Comparison of ENCODE assay signal across 22 mouse cellular contexts in genomic region chr15:62693671-62694070, GRCm38 (mm10).
"Had no signal": no experiment of that assay in that cellular context is flagged by ENCODE, and none has a peak within 500 bp of the region (broad histone marks: within the 10 kb centered on the region; RNA-seq: fewer than 3 reads in every experiment).

No protein-coding gene starts in this region.

- H3K4me3 ChIP-seq: heart, embryonic 10.5 days; heart, embryonic 13.5 days; heart, embryonic 15.5 days; intestine, embryonic 15.5 days; kidney, embryonic 15.5 days; left cerebral cortex, adult 2 months; limb, embryonic 10.5 days; limb, embryonic 12.5 days; liver, embryonic 13.5 days; liver, embryonic 15.5 days had no signal

- H3K9me3 ChIP-seq: heart, embryonic 10.5 days; heart, embryonic 13.5 days; heart, embryonic 15.5 days; intestine, embryonic 15.5 days; kidney, embryonic 15.5 days; limb, embryonic 10.5 days; limb, embryonic 12.5 days; liver, embryonic 13.5 days; liver, embryonic 15.5 days had no signal

- H3K27me3 ChIP-seq: heart, embryonic 13.5 days; heart, embryonic 15.5 days; intestine, embryonic 15.5 days; kidney, embryonic 15.5 days; limb, embryonic 12.5 days; liver, embryonic 13.5 days; liver, embryonic 15.5 days had no signal

- DNase-seq: gastrocnemius, postnatal 14 days; gastrocnemius, postnatal 36 days; heart, adult 18-20 months; heart, postnatal 14 days; heart, postnatal 36 days; kidney, adult 2 months; kidney, adult 9 months; kidney, postnatal 14 days; kidney, postnatal 36 days; layer of hippocampus, adult 9-11 months; liver; liver, embryonic 13.5 days; liver, postnatal 0 days had no signal

- H3K36me3 ChIP-seq: heart, embryonic 10.5 days; heart, embryonic 13.5 days; heart, embryonic 15.5 days; intestine, embryonic 15.5 days; kidney, embryonic 15.5 days; limb, embryonic 10.5 days; limb, embryonic 12.5 days; liver, embryonic 13.5 days; liver, embryonic 15.5 days had no signal

- H3K4me1 ChIP-seq: heart, embryonic 10.5 days; heart, embryonic 13.5 days; heart, embryonic 15.5 days; intestine, embryonic 15.5 days; kidney, embryonic 15.5 days; limb, embryonic 10.5 days; liver, embryonic 13.5 days; liver, embryonic 15.5 days had no signal
